Mouse (Mus musculus) CH12.LX (cell line): ENCODE results near the gene Erbb3.

Source experiments
- BHLHE40 ChIP-seq: IDR thresholded peaks from 2 replicates; pipeline ENCODE4 v1.6.1; 2011; ENCODE audit warnings: mild to moderate bottlenecking, low read depth, low read length, improper control_type of control experiment
- CTCF ChIP-seq, 2 experiments: IDR thresholded peaks in 1 of 2; conservative IDR thresholded peaks in 1 of 2; 2 replicates each; pipeline ENCODE4 v1.5.1; 2011 to 2012; ENCODE audit warnings: low read depth in 2 of 2, low read length in 2 of 2, improper control_type of control experiment in 1 of 2, inconsistent platforms in 1 of 2, mild to moderate bottlenecking in 1 of 2, moderate library complexity in 1 of 2
- HCFC1 ChIP-seq: IDR thresholded peaks from 2 replicates; pipeline ENCODE4 v1.6.1; 2012; ENCODE audit warnings: low read depth, mild to moderate bottlenecking, inconsistent platforms, low read length, improper control_type of control experiment
- MAX ChIP-seq: IDR thresholded peaks from 2 replicates; pipeline ENCODE4 v1.6.1; 2011; ENCODE audit warnings: low read length, improper control_type of control experiment
- MAZ ChIP-seq: IDR thresholded peaks from 2 replicates; pipeline ENCODE4 v1.6.1; 2012; ENCODE audit warnings: low read depth, mild to moderate bottlenecking, inconsistent platforms, low read length, improper control_type of control experiment, moderate library complexity
- POLR2A ChIP-seq: IDR thresholded peaks from 2 replicates; pipeline ENCODE4 v1.6.1; 2011; ENCODE audit warnings: low read depth, mild to moderate bottlenecking, improper control_type of control experiment, low read length
- RCOR1 ChIP-seq: conservative IDR thresholded peaks from 2 replicates; pipeline ENCODE4 v1.6.1; 2012; ENCODE audit warnings: low read depth, mild to moderate bottlenecking, inconsistent platforms, low read length, improper control_type of control experiment

GRCm38 (mm10) chr10:128592797-128593196 lies 3.3 kb upstream of the Erbb3 start:
- TF ChIP-seq HCFC1: no peak
- no peak for TF ChIP-seq MAX
- no peak for TF ChIP-seq CTCF (conservative IDR thresholded peaks at IDR 0.05 in 1 of 2, IDR thresholded peaks at IDR 0.05 in 1 of 2; ENCODE audit: low read depth in 2 of 2, low read length in 2 of 2)
- TF ChIP-seq POLR2A: no peak
- TF ChIP-seq RCOR1: no peak
- TF ChIP-seq BHLHE40: no peak
- TF ChIP-seq MAZ: no peak
